8 mouse cellular contexts compared by ENCODE assay signal in genomic region chr5:136929073-136929472, GRCm38 (mm10). TPM values are rescaled to one million over a fixed set of nuclear protein-coding genes. Genes with fewer than 3 reads are reported as not detected.
DNase-seq lines count a peak whose midpoint lies in the region; ATAC-seq and TF ChIP-seq lines count a peak whose summit lies in the region.

No protein-coding gene starts in this region.

- WGBS in heart, embryonic 14.5 days, result 18% methylated on average over 4 of the region's 4 CpGs
- 20% methylated on average over 4 of the region's 4 CpGs for WGBS in kidney, postnatal 0 days
- WGBS in liver, embryonic 11.5 days, result 23% methylated on average over 4 of the region's 4 CpGs
- WGBS in stomach, embryonic 14.5 days, result 17% methylated on average over 4 of the region's 4 CpGs

- no peak overlapping the region for H3K4me2 ChIP-seq in heart, embryonic 14.5 days (ENCODE audit: low read length)
- H3K4me2 ChIP-seq in kidney, postnatal 0 days (ENCODE audit: low read length), result no peak overlapping the region
- H3K4me2 ChIP-seq in liver, embryonic 11.5 days, result no peak overlapping the region
- no peak overlapping the region for H3K4me2 ChIP-seq in stomach, embryonic 14.5 days (replicated peaks; ENCODE audit: low read depth, low read length)

- no peak overlapping the region for H3K27ac ChIP-seq in heart, embryonic 14.5 days (replicated peaks in 1 of 2; ENCODE audit: control insufficient read depth in 1 of 2, insufficient read depth in 1 of 2, low read depth in 2 of 2, low read length in 2 of 2)
- no peak overlapping the region for H3K27ac ChIP-seq in kidney, postnatal 0 days
- no peak overlapping the region for H3K27ac ChIP-seq in liver, embryonic 11.5 days (ENCODE audit: low read depth, low read length)
- H3K27ac ChIP-seq in stomach, embryonic 14.5 days (ENCODE audit: low read length), result no peak overlapping the region; the same call in 1 of the 2 replicates

- peak; percentile 88 for DNase-seq in CD4-positive, CD25-positive, alpha-beta regulatory T cell, adult 2 months (ENCODE audit: low read depth, low spot score)
- DNase-seq in brain, embryonic 18.5 days (ENCODE audit: low read depth, low spot score), result peak; percentile 60
- DNase-seq in fibroblast of lung, adult 2 months (ENCODE audit: low read depth), result peak; percentile 76
- DNase-seq in kidney, postnatal 0 days (ENCODE audit: low spot score), result peak; percentile 91
- peak; percentile 82 for DNase-seq in liver, embryonic 11.5 days (ENCODE audit: low spot score)
- DNase-seq in neural tube, embryonic 10.5 days (ENCODE audit: extremely low spot score, low spot score), result peak; percentile 93

- ATAC-seq in heart, embryonic 14.5 days (ENCODE audit: insufficient number of reproducible peaks, insufficient read depth, low FRiP score, low read depth), result peak; percentile 59; the same call in 1 of the 2 replicates
- ATAC-seq in kidney, postnatal 0 days (replicated peaks; ENCODE audit: low FRiP score, low read depth), result peak; percentile 82
- ATAC-seq in liver, embryonic 11.5 days (replicated peaks; ENCODE audit: low FRiP score), result 0 out of 2 replicates have a peak, but pooled peaks have one; percentile 45
- ATAC-seq in stomach, embryonic 14.5 days (ENCODE audit: insufficient number of reproducible peaks, insufficient read depth, low FRiP score, low read depth), result peak; percentile 78; the same call in 1 of the 2 replicates

- H3K4me1 ChIP-seq in heart, embryonic 14.5 days (ENCODE audit: control insufficient read depth in 2 of 2, insufficient read depth in 2 of 2, low read length in 2 of 2), result no peaks in the 10 kb centered on the region; a peak in 1 of 4 replicates
- H3K4me1 ChIP-seq in kidney, postnatal 0 days (replicated peaks; ENCODE audit: insufficient read depth, low read length), result no peaks in the 10 kb centered on the region
- no peaks in the 10 kb centered on the region; the same call in 1 of the 2 replicates for H3K4me1 ChIP-seq in liver, embryonic 11.5 days (replicated peaks; ENCODE audit: control insufficient read depth, insufficient read depth, low read length)
- H3K4me1 ChIP-seq in stomach, embryonic 14.5 days (ENCODE audit: control insufficient read depth, insufficient read depth, low read length), result no peaks in the 10 kb centered on the region

- H3K27me3 ChIP-seq in heart, embryonic 14.5 days (ENCODE audit: control insufficient read depth, insufficient read depth, low read length), result no peaks in the 10 kb centered on the region
- no peaks in the 10 kb centered on the region for H3K27me3 ChIP-seq in kidney, postnatal 0 days (ENCODE audit: insufficient read depth, low read length)
- H3K27me3 ChIP-seq in liver, embryonic 11.5 days (replicated peaks; ENCODE audit: control insufficient read depth, insufficient read depth, low read length), result no peaks in the 10 kb centered on the region
- H3K27me3 ChIP-seq in stomach, embryonic 14.5 days (ENCODE audit: control insufficient read depth, insufficient read depth, low read length), result no peaks in the 10 kb centered on the region

- no peaks in the 10 kb centered on the region for H3K36me3 ChIP-seq in heart, embryonic 14.5 days (ENCODE audit: control insufficient read depth, insufficient read depth, low read length)
- no peaks in the 10 kb centered on the region; the same call in 1 of the 2 replicates for H3K36me3 ChIP-seq in kidney, postnatal 0 days (ENCODE audit: insufficient read depth, low read length)
- no peaks in the 10 kb centered on the region for H3K36me3 ChIP-seq in liver, embryonic 11.5 days (ENCODE audit: control insufficient read depth, insufficient read depth, low read length)
- H3K36me3 ChIP-seq in stomach, embryonic 14.5 days (ENCODE audit: control insufficient read depth, insufficient read depth, low read length), result no peaks in the 10 kb centered on the region

- H3K9me3 ChIP-seq in heart, embryonic 14.5 days (ENCODE audit: control insufficient read depth, low read length), result no peaks in the 10 kb centered on the region
- no peaks in the 10 kb centered on the region for H3K9me3 ChIP-seq in kidney, postnatal 0 days (replicated peaks; ENCODE audit: low read length)
- no peaks in the 10 kb centered on the region for H3K9me3 ChIP-seq in liver, embryonic 11.5 days (ENCODE audit: control insufficient read depth, low read length)
- no peaks in the 10 kb centered on the region for H3K9me3 ChIP-seq in stomach, embryonic 14.5 days (ENCODE audit: control insufficient read depth, low read depth, low read length)

- no peak overlapping the region for H3K9ac ChIP-seq in heart, embryonic 14.5 days (ENCODE audit: low read length)
- no peak overlapping the region for H3K9ac ChIP-seq in kidney, postnatal 0 days (ENCODE audit: low read depth, low read length)
- H3K9ac ChIP-seq in liver, embryonic 11.5 days (ENCODE audit: low read depth, low read length), result no peak overlapping the region
- H3K9ac ChIP-seq in stomach, embryonic 14.5 days (replicated peaks; ENCODE audit: low read depth, low read length), result no peak overlapping the region

- H3K4me3 ChIP-seq in heart, embryonic 14.5 days (ENCODE audit: control insufficient read depth in 1 of 2, insufficient read depth in 1 of 2, low read depth in 1 of 2, low read length in 2 of 2), result no peak overlapping the region
- H3K4me3 ChIP-seq in kidney, postnatal 0 days (replicated peaks; ENCODE audit: low read depth, low read length), result no peak overlapping the region
- H3K4me3 ChIP-seq in liver, embryonic 11.5 days (ENCODE audit: low read depth, low read length), result no peak overlapping the region
- H3K4me3 ChIP-seq in stomach, embryonic 14.5 days (ENCODE audit: low read depth, low read length), result no peak overlapping the region

- TF ChIP-seq CTCF in kidney, postnatal 0 days (IDR thresholded peaks at IDR 0.05; ENCODE audit: low read depth), result peak; percentile 98

RNA-seq across cellular contexts. Expression of gene Ift22, which starts 21.1 kb away (rescaled TPM):
- 37.5 and 45.9 TPM in 2 replicates for polyA plus RNA-seq in heart, embryonic 14.5 days (2014; fragmentation: Nextera tagmentation; extraction: Ambion mirVana)
- polyA plus RNA-seq in kidney, postnatal 0 days (2015; fragmentation: Nextera tagmentation; extraction: Ambion mirVana), result 74.4 and 75.8 TPM in 2 replicates
- 28.5 and 32.4 TPM in 2 replicates for polyA plus RNA-seq in liver, embryonic 11.5 days (2014; fragmentation: Nextera tagmentation; extraction: Ambion mirVana)
- polyA plus RNA-seq in stomach, embryonic 14.5 days (2014; fragmentation: Nextera tagmentation; extraction: Ambion mirVana), result 65.9 and 75.1 TPM in 2 replicates

RNA-seq across cellular contexts. Expression of gene Fis1, which starts 24.0 kb away (rescaled TPM):
- 284 and 314 TPM in 2 replicates for polyA plus RNA-seq in heart, embryonic 14.5 days (2014; fragmentation: Nextera tagmentation; extraction: Ambion mirVana)
- polyA plus RNA-seq in kidney, postnatal 0 days (2015; fragmentation: Nextera tagmentation; extraction: Ambion mirVana), result 362 and 384 TPM in 2 replicates
- 241 and 251 TPM in 2 replicates for polyA plus RNA-seq in liver, embryonic 11.5 days (2014; fragmentation: Nextera tagmentation; extraction: Ambion mirVana)
- polyA plus RNA-seq in stomach, embryonic 14.5 days (2014; fragmentation: Nextera tagmentation; extraction: Ambion mirVana), result 283 and 304 TPM in 2 replicates

RNA-seq across cellular contexts. Expression of gene Cldn15, which starts 37.3 kb away (rescaled TPM):
- 5.3 TPM in 2 replicates for polyA plus RNA-seq in heart, embryonic 14.5 days (2014; fragmentation: Nextera tagmentation; extraction: Ambion mirVana)
- 11.9 and 12.6 TPM in 2 replicates for polyA plus RNA-seq in kidney, postnatal 0 days (2015; fragmentation: Nextera tagmentation; extraction: Ambion mirVana)
- polyA plus RNA-seq in liver, embryonic 11.5 days (2014; fragmentation: Nextera tagmentation; extraction: Ambion mirVana), result 2.5 and 2.8 TPM in 2 replicates
- 6.7 TPM in 2 replicates for polyA plus RNA-seq in stomach, embryonic 14.5 days (2014; fragmentation: Nextera tagmentation; extraction: Ambion mirVana)

RNA-seq across cellular contexts. Expression of gene Col26a1, which starts 46.1 kb away (rescaled TPM):
- polyA plus RNA-seq in heart, embryonic 14.5 days (2014; fragmentation: Nextera tagmentation; extraction: Ambion mirVana), result 7.8 and 14.2 TPM in 2 replicates
- 39.1 and 47.1 TPM in 2 replicates for polyA plus RNA-seq in kidney, postnatal 0 days (2015; fragmentation: Nextera tagmentation; extraction: Ambion mirVana)
- polyA plus RNA-seq in liver, embryonic 11.5 days (2014; fragmentation: Nextera tagmentation; extraction: Ambion mirVana), result 9.1 and 9.8 TPM in 2 replicates
- polyA plus RNA-seq in stomach, embryonic 14.5 days (2014; fragmentation: Nextera tagmentation; extraction: Ambion mirVana), result 11.7 and 12.2 TPM in 2 replicates

RNA-seq across cellular contexts. Expression of gene Plod3, which starts 57.7 kb away (rescaled TPM):
- polyA plus RNA-seq in heart, embryonic 14.5 days (2014; fragmentation: Nextera tagmentation; extraction: Ambion mirVana), result 36.7 and 38.3 TPM in 2 replicates
- polyA plus RNA-seq in kidney, postnatal 0 days (2015; fragmentation: Nextera tagmentation; extraction: Ambion mirVana), result 30.6 and 32.0 TPM in 2 replicates
- polyA plus RNA-seq in liver, embryonic 11.5 days (2014; fragmentation: Nextera tagmentation; extraction: Ambion mirVana), result 28.7 and 29.2 TPM in 2 replicates
- 40.1 and 41.5 TPM in 2 replicates for polyA plus RNA-seq in stomach, embryonic 14.5 days (2014; fragmentation: Nextera tagmentation; extraction: Ambion mirVana)
